Mouse (Mus musculus) embryonic facial prominence, embryonic 10.5 days (tissue): Measurements from ENCODE around the gene Akr1b7. TPM values are rescaled to one million over a fixed set of nuclear protein-coding genes. Genes with fewer than 3 reads are reported as not detected.
"Not testable (repeated sequence)": the region's sequence is repeated elsewhere in the genome, so short reads cannot be mapped to it uniquely, and the experiment has no call there.

Source experiments
- DNase-seq: peaks from one replicate; pipeline ENCODE4 v3.0.0-alpha.2; 2017; ENCODE audit warnings: low spot score
- H3K27ac ChIP-seq: fragments of 300-500 bp; sonication (generic); replicated peaks from 2 replicates; pipeline ENCODE4 v1.5.1; 2016; ENCODE audit warnings: mild to moderate bottlenecking
- H3K27me3 ChIP-seq: fragments of 300-500 bp; sonication (generic); replicated peaks from 2 replicates; pipeline ENCODE4 v1.6.1; 2016; ENCODE audit warnings: low read depth, mild to moderate bottlenecking; ENCODE audit not compliant: poor library complexity, severe bottlenecking
- H3K36me3 ChIP-seq: fragments of 300-500 bp; sonication (generic); replicated peaks from 2 replicates; pipeline ENCODE4 v1.6.1; 2016; ENCODE audit warnings: mild to moderate bottlenecking, moderate library complexity
- H3K4me1 ChIP-seq: fragments of 300-500 bp; sonication (generic); 2 replicates; pipeline ENCODE4 v1.6.1; 2016
- H3K4me3 ChIP-seq: fragments of 300-500 bp; sonication (generic); 2 replicates; pipeline ENCODE4 v1.5.1; 2016; ENCODE audit warnings: mild to moderate bottlenecking, moderate library complexity
- H3K9me3 ChIP-seq: fragments of 300-500 bp; sonication (generic); 2 replicates; pipeline ENCODE4 v1.6.1; 2016; ENCODE audit warnings: mild to moderate bottlenecking
- WGBS: fragments of 180-500 bp; shearing (Covaris S2); methylation state at CpG from one replicate; pipeline ENCODE4 v1.1.7; 2016; 5-methylcytosine and 5-hydroxymethylcytosine counted together
- polyA plus RNA-seq: library from polyadenylated mRNA; unstranded; fragments of >200 nt; fragmentation: Nextera tagmentation; extraction: Ambion mirVana; gene quantifications from 2 replicates; pipeline ENCODE4 v1.2.1, GENCODE M21; 2016

Gene Akr1b7
- polyA plus RNA-seq, 1 experiment from 2014 or later: not detected

DNA sequence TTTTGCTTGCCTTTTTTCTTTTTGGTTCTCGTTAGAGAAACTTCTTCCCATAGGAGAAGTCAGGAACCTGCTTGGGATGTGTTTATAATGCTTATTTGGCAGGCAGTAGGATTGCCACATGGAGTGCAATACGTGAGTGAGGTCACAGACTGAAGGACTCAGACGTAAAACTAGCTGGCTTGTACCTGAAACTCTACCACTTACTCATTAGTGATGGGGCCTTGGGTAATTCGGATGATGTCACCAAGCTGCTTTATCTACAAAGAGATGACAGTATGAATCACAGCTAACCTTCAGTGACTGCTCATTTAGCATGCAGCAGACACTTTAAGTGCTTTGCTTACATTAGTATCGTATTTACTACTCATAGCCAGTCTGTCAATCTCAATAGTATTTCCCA is 16.2 kb upstream of the Akr1b7 start:
- no peak for DNase-seq
- peaks cover 41% of the 10 kb centered on the region for H3K36me3 ChIP-seq
- H3K4me1 ChIP-seq: no peaks in the 10 kb centered on the region; the same call in 1 of the 2 replicates
- WGBS: 82% methylated on average over 5 of the region's 5 CpGs
- no peaks in the 10 kb centered on the region for H3K27me3 ChIP-seq
- H3K9me3 ChIP-seq: peaks cover 2% of the 10 kb centered on the region; the same call in 1 of the 2 replicates
- H3K4me3 ChIP-seq: no peak overlapping the region
- H3K27ac ChIP-seq: no peak overlapping the region

DNA sequence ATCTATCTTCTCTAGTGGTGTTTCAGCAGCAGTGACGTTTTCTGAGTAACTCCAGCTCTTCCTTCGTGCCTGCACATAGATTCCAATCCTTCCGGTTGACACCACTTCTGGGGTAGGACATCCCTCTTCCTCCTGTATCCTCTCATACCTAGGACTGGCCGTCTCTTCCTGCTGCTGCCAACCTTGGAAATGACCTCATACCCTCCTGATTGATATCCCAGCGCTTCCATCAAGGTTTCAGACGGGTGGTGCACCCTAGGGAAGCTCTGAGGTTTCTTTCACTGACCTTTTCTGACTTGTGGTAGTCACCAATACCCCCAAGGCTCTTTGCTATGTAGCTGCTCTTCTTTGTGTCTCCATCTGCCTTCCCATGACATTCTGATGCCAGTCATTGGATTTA is 13.7 kb upstream of the Akr1b7 start:
- Histone ChIP-seq H3K27ac (no peak overlapping the region), H3K9me3 (no peaks in the 10 kb centered on the region), H3K27me3 (no peaks in the 10 kb centered on the region), H3K4me1 (no peaks in the 10 kb centered on the region; the same call in 1 of the 2 replicates), H3K4me3 (no peak overlapping the region), H3K36me3 (peaks cover 22% of the 10 kb centered on the region)
- WGBS: 85% methylated on average over 6 of the region's 6 CpGs
- no peak for DNase-seq

DNA sequence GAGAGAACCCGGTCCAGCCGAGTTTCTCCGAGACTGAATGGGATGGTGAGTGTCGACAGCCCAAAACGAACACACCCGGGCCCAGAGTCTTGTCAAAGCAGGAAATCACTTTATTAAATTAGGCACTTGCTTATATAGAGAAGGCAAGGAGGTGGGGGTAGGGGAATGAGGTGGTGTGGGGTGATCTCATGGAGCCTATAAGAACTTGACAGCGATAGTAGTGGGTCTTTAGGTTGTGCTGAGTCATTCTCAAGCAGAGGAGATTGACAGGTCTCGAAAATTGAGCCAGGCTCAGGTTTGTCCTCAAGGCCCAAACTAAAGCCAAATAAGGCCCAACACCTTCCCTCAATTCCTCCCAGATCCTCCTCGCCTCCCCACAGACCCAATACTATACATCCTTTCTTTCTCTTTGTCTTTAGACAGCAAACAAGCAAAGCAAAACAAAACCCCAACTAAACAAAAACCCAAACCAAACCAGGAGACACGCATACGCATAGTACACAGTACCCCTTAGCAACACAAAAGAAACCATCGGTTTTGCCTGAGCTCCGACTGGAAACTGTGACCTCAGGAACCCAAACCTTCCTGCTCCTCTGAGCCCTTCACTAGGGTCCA is 12.4 kb upstream of the Akr1b7 start:
- no peak overlapping the region for H3K27ac ChIP-seq
- no peak for DNase-seq

DNA sequence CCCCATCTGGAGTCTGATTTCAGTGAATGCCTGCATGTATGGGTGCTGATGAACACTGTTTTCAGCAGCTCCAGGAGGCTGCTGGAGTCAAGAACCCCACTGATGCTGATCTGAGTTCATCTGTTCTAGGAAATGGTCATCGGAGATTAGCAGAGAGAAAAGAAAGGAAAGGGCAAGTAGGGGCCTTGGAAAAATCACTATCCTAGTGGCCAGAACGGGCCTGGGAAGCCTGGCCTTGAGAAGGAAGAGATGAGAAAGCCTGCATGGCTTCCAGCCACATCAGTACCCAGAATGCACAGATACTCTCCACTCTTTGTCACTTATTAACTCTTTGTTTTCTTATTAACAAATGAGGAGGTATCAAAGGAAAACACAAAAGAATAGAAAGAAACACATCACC is 11.4 kb upstream of the Akr1b7 start:
- no peak for DNase-seq
- peaks cover 10% of the 10 kb centered on the region; the same call in 1 of the 2 replicates for H3K36me3 ChIP-seq
- H3K9me3 ChIP-seq: no peaks in the 10 kb centered on the region
- H3K27me3 ChIP-seq: no peaks in the 10 kb centered on the region
- H3K4me1 ChIP-seq: no peaks in the 10 kb centered on the region; the same call in 1 of the 2 replicates
- H3K4me3 ChIP-seq: no peak overlapping the region
- WGBS: 88% methylated on average over 2 of the region's 2 CpGs
- no peak overlapping the region for H3K27ac ChIP-seq

More for the DNA sequence above, 12.4 kb upstream of the Akr1b7 start:
- no peaks in the 10 kb centered on the region for H3K9me3 ChIP-seq
- peaks cover 12% of the 10 kb centered on the region for H3K36me3 ChIP-seq
- H3K4me3 ChIP-seq: no peak overlapping the region
- WGBS: 73% methylated on average over 13 of the region's 13 CpGs
- H3K4me1 ChIP-seq: no peaks in the 10 kb centered on the region; the same call in 1 of the 2 replicates
- H3K27me3 ChIP-seq: no peaks in the 10 kb centered on the region

DNA sequence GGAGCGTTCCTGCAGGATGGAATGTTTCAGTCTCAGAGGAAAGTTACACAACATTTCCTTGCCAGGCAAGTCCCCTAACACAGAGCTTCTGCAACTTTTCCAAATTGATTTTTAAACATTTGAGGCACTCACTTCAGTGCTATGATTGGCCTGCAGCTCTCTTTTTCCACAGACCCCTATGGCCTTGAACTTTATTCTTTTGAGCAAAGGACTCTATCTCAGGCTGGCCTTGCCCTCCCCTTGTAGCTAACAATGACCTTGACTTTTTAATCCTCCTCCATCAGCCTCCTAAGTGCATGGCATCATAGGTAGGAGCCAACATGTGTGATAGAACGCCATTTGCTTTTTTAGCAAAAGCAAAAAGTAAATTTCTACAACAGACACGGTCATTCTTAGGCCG is 5.4 kb upstream of the Akr1b7 start:
- Histone ChIP-seq H3K27me3 (no peaks in the 10 kb centered on the region), H3K9me3 (peaks cover 4% of the 10 kb centered on the region; the same call in 1 of the 2 replicates), H3K27ac (no peak overlapping the region), H3K36me3 (no peaks in the 10 kb centered on the region), H3K4me3 (no peak overlapping the region), H3K4me1 (no peaks in the 10 kb centered on the region)
- no peak for DNase-seq
- WGBS: 92% methylated on average over 4 of the region's 4 CpGs

DNA sequence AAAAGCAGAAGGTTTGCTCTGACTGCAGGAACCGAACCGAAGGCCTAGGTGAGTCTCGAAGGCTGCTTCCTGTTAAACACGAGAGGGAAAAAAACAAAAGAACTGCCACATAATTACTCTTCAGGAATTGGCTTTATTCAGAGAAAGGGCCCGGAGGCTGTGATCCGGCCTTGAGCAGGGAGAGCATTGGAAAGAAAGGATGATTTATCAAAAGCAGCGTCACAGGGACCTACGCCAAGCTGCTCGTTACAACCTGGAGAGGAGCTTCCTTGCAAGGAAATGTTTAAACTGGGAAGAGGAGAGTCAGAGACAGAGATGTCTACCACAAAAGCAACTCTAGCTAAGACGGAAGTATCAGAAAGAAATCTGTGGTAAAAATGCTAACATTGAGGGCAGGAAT is 4.7 kb upstream of the Akr1b7 start:
- 83% methylated on average over 10 of the region's 10 CpGs for WGBS
- no peaks in the 10 kb centered on the region for H3K36me3 ChIP-seq
- H3K4me1 ChIP-seq: no peaks in the 10 kb centered on the region
- peaks cover 4% of the 10 kb centered on the region; the same call in 1 of the 2 replicates for H3K9me3 ChIP-seq
- no peak overlapping the region for H3K4me3 ChIP-seq
- no peak overlapping the region for H3K27ac ChIP-seq
- no peaks in the 10 kb centered on the region for H3K27me3 ChIP-seq
- DNase-seq: no peak

DNA sequence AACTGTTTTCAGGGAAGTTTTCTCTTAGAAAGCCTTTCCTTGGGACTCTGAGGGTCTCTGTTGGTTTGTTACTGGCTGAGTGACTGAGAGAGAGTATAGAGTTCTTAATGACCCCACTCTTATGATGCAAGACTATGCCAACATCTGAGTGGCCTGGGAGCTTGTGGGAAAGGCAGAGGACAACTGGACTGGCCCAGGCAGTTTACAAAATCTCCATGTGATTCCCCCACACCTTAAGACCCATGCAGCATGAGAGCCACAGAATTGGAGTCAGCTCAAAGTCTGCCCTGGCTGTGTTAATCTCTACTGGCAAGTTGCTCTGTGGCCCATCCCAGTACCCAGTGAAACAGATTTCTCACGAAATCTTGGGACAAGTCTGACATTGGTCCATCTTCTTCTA is 554 bp downstream of the Akr1b7 start:
- DNase-seq: no peak
- Histone ChIP-seq H3K4me1 (no peaks in the 10 kb centered on the region), H3K9me3 (no peaks in the 10 kb centered on the region), H3K27ac (no peak overlapping the region), H3K27me3 (no peaks in the 10 kb centered on the region), H3K36me3 (no peaks in the 10 kb centered on the region), H3K4me3 (no peak overlapping the region)
- WGBS: 72% methylated on average over 1 of the region's 1 CpGs

DNA sequence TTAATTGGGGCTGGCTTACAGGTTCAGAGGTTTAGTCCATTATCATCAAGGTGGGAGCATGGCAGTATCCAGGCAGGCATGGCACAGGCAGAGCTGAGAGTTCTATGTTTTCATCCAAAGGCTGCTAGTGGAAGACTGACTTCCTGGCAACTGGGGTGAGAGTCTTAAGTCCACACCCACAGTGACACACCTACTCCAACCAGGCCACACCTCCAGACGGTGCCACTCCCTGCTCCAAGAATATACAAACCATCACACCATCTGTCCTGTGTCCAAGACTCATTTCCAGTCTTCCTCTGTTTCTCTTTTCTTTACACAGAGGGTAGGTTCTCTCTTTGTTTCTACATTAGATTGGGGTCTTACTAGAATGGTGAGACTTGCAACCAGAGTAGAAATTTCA is 1.3 kb downstream of the Akr1b7 start:
- H3K9me3 ChIP-seq, H3K27me3 ChIP-seq, DNase-seq, H3K4me1 ChIP-seq, H3K36me3 ChIP-seq, H3K27ac ChIP-seq, H3K4me3 ChIP-seq: not testable (repeated sequence)
- 73% methylated on average over 1 of the region's 1 CpGs for WGBS

GRCm38 (mm10) chr6:34416521-34416920 is 4.4 kb downstream of the Akr1b7 start:
- no peaks in the 10 kb centered on the region for H3K4me1 ChIP-seq
- H3K36me3 ChIP-seq: no peaks in the 10 kb centered on the region
- DNase-seq: no peak
- no peaks in the 10 kb centered on the region for H3K27me3 ChIP-seq
- 98% methylated on average over 2 of the region's 2 CpGs for WGBS
- H3K4me3 ChIP-seq: no peak overlapping the region
- H3K27ac ChIP-seq: no peak overlapping the region
- H3K9me3 ChIP-seq: no peaks in the 10 kb centered on the region

DNA sequence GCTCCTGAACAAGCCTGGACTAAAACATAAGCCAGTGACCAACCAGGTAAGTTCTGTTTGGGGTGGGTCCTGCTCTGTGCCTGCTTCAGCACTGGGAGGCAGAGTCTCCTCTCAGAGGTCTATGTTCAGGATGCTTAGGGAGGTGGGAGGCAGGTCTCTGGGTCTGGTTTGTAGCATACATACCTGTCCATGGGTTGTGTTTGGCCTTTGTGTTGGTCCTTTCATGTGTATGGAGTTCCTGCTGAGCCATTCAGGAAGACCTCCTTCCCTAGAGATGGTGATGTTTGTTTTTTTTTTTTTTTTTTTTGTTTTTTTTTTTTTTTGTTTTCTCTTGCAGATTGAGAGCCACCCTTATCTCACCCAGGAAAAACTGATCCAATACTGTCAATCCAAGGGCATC is 6.9 kb downstream of the Akr1b7 start:
- Histone ChIP-seq H3K4me3 (no peak overlapping the region), H3K36me3 (no peaks in the 10 kb centered on the region), H3K27ac (no peak overlapping the region), H3K27me3 (no peaks in the 10 kb centered on the region), H3K4me1 (no peaks in the 10 kb centered on the region), H3K9me3 (no peaks in the 10 kb centered on the region)
- no peak for DNase-seq

DNA sequence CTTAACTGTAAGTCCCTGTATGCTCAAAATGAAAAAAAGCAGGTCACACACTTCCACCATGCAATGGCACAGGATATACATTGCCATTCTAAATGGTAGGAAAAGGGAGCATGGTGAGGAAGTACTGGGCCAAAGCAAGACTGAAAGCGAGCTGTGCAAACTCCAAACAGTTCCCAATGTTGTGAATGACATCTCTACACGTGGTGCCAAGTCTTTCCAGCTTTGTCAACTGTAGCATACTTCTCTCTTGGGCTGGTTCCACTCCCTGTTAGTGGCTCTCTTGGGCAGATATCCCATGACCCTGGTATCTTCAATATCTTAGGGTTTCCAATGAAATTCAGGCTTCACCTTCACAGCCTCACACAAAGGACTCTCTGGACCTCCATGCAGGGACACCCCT is 26.9 kb downstream of the Akr1b7 start:
- no peaks in the 10 kb centered on the region for H3K9me3 ChIP-seq
- 76% methylated on average over 2 of the region's 2 CpGs for whole genome bisulfite sequencing
- DNase-seq: no peak

DNA sequence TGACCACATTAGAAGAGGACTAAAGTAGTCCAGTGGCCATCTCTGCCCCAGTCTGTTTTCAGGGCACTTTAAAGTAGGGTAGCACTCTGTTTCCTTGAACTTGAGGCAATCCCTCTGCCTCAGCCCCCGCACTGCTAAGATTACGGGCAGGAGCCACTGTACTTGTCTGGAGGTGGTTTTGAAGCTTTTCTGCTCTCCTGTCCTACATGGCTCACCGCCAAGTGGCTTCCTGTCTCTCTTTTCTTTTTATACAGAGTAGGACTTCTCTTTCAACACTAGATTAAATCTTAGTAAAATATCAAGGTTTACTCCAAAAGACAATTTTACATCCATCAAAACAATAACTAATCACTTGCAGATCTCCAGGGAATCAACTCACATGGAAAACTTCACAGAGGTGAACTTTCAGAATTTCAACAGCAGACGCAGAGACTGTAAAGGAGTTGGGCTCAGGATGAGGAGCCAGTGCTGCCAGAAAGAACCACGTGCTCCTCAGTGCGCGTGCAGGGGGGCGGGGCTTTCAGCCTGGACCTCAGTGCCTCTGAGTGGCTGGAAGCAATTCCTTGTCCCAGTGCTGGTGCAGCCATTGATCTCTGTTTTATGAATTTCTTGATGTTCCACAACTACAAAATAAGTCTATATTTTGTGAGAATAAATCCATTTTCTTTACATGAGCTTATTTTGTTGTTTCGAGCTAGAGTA is 29.6 kb downstream of the Akr1b7 start:
- Histone ChIP-seq H3K4me3 (no peak overlapping the region), H3K36me3 (no peaks in the 10 kb centered on the region), H3K27ac (no peak overlapping the region), H3K4me1 (no peaks in the 10 kb centered on the region), H3K27me3 (no peaks in the 10 kb centered on the region), H3K9me3 (no peaks in the 10 kb centered on the region)
- 68% methylated on average over 9 of the region's 9 CpGs for WGBS
- no peak for DNase-seq

More for the DNA sequence above, 26.9 kb downstream of the Akr1b7 start:
- Histone ChIP-seq H3K27me3 (no peaks in the 10 kb centered on the region), H3K4me1 (no peaks in the 10 kb centered on the region), H3K27ac (no peak overlapping the region), H3K36me3 (no peaks in the 10 kb centered on the region), H3K4me3 (no peak overlapping the region)

GRCm38 (mm10) chr6:34443791-34444190 is 31.7 kb downstream of the Akr1b7 start:
- no peak overlapping the region for H3K4me3 ChIP-seq
- H3K9me3 ChIP-seq: no peaks in the 10 kb centered on the region
- no peak overlapping the region for H3K27ac ChIP-seq
- DNase-seq: no peak
- H3K27me3 ChIP-seq: no peaks in the 10 kb centered on the region
- H3K4me1 ChIP-seq: no peaks in the 10 kb centered on the region
- no peaks in the 10 kb centered on the region for H3K36me3 ChIP-seq
- 88% methylated on average over 2 of the region's 2 CpGs for WGBS
